Mouse (Mus musculus): ENCODE results near the gene Jpt2. TPM values are rescaled to one million over a fixed set of nuclear protein-coding genes. Genes with fewer than 3 reads are reported as not detected.

The Jpt2 gene
- polyA plus RNA-seq, 1 experiment from 2014 or later: 201 TPM

DNA sequence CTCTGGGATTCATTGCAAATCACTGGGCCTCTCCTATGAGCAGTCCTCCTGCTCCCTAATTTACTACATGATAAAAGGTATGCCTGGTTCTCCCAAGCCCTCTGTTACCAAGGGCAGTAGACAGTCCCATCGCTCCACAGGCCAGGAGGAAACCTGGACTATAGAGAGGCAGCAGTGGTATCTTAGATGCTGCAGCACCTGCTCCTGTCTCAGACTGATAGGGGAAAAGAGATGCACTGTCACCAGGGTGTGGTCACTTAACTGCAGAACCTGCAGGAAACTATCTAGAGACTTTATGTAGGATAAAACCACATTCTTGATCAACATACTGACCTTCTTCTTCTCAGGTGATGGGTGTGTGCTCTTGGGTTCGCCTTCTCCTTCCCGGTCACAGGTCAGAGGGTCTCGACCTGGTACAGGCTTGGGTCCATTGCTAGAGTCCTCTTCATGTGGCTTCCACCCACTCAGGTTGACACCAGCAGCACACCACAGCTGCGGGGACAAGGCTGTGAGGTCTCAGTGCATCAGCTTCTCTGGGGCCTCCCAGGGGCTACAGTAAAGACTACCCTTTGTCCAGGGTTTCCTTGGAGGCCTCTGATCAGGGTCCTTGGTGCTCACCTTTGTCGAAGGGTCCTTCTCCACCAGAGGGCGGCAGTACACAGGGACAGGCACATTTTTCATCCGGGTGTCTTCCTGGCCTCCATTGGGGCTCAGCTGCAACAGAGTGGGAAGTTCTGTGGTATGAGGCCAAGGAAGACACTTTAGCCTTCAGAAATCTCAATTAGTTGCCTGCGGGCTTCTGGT is 57.6 kb downstream of the Jpt2 start:
- Histone ChIP-seq H3K9ac (ENCODE audit: low read length) (no peak overlapping the region), H3K4me1 (ENCODE audit: control insufficient read depth, insufficient read depth, low read length) (no peaks in the 10 kb centered on the region; the same call in 1 of the 2 replicates), H3K4me3 (ENCODE audit: low read depth, low read length) (no peak overlapping the region), H3K27ac (replicated peaks; ENCODE audit: low read depth, low read length) (no peak overlapping the region), H3K9me3 (ENCODE audit: control insufficient read depth, low read length) (no peaks in the 10 kb centered on the region), H3K4me2 (ENCODE audit: low read depth, severe bottlenecking) (no peak overlapping the region), H3K36me3 (ENCODE audit: control insufficient read depth, insufficient read depth, low read length) (peaks cover 47% of the 10 kb centered on the region), H3K27me3 (ENCODE audit: control insufficient read depth, insufficient read depth, low read length) (no peaks in the 10 kb centered on the region)
- ATAC-seq (ENCODE audit: insufficient number of reproducible peaks, low FRiP score, low TSS enrichment, low read depth) (no peak), DNase-seq (ENCODE audit: low spot score) (no peak)
- WGBS: 68% methylated on average over 9 of the region's 9 CpGs

GRCm38 (mm10) chr17:24902124-24902523 is 58.4 kb downstream of the Jpt2 start:
- no peak overlapping the region for H3K4me3 ChIP-seq (ENCODE audit: low read depth, low read length)

DNA sequence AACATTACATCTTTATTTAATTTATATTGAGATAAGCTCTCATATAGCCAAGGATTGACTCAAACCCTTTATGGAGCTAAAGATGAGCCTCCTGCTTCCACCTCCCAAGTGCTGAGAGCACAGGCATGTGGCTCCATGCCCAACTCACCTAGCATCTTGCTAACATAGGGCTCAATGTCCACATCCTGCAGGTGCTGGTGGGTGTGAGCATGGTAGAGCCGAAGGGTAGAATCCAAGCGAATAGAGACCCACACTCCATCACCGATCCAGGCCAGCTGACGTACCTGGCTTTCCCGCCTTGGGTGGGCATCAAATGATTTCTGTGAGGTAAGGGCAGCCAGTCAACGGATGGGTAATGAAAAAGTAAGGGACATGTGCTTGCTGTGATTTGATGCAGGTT is 60.5 kb downstream of the Jpt2 start:
- Histone ChIP-seq H3K4me3 (ENCODE audit: low read depth, low read length) (no peak overlapping the region), H3K27ac (replicated peaks; ENCODE audit: low read depth, low read length) (no peak overlapping the region), H3K4me2 (ENCODE audit: low read depth, severe bottlenecking) (no peak overlapping the region), H3K9me3 (ENCODE audit: control insufficient read depth, low read length) (no peaks in the 10 kb centered on the region), H3K4me1 (ENCODE audit: control insufficient read depth, insufficient read depth, low read length) (peaks cover 17% of the 10 kb centered on the region), H3K27me3 (ENCODE audit: control insufficient read depth, insufficient read depth, low read length) (no peaks in the 10 kb centered on the region), H3K36me3 (ENCODE audit: control insufficient read depth, insufficient read depth, low read length) (peaks cover 48% of the 10 kb centered on the region), H3K9ac (ENCODE audit: low read length) (no peak overlapping the region)
- 94% methylated on average over 6 of the region's 6 CpGs for WGBS
- no peak for ATAC-seq (ENCODE audit: insufficient number of reproducible peaks, low FRiP score, low TSS enrichment, low read depth)
- DNase-seq (ENCODE audit: low spot score): no peak

More at GRCm38 (mm10) chr17:24902124-24902523, 58.4 kb downstream of the Jpt2 start:
- H3K27me3 ChIP-seq (ENCODE audit: control insufficient read depth, insufficient read depth, low read length): no peaks in the 10 kb centered on the region
- H3K9me3 ChIP-seq (ENCODE audit: control insufficient read depth, low read length): no peaks in the 10 kb centered on the region
- no peak for ATAC-seq (ENCODE audit: insufficient number of reproducible peaks, low FRiP score, low TSS enrichment, low read depth)
- H3K36me3 ChIP-seq (ENCODE audit: control insufficient read depth, insufficient read depth, low read length): peaks cover 51% of the 10 kb centered on the region
- WGBS: 86% methylated on average over 5 of the region's 5 CpGs
- no peak for DNase-seq (ENCODE audit: low spot score)
- H3K4me2 ChIP-seq (ENCODE audit: low read depth, severe bottlenecking): no peak overlapping the region
- no peak overlapping the region for H3K9ac ChIP-seq (ENCODE audit: low read length)
- no peak overlapping the region for H3K27ac ChIP-seq (replicated peaks; ENCODE audit: low read depth, low read length)
- peaks cover 3% of the 10 kb centered on the region; the same call in 1 of the 2 replicates for H3K4me1 ChIP-seq (ENCODE audit: control insufficient read depth, insufficient read depth, low read length)

DNA sequence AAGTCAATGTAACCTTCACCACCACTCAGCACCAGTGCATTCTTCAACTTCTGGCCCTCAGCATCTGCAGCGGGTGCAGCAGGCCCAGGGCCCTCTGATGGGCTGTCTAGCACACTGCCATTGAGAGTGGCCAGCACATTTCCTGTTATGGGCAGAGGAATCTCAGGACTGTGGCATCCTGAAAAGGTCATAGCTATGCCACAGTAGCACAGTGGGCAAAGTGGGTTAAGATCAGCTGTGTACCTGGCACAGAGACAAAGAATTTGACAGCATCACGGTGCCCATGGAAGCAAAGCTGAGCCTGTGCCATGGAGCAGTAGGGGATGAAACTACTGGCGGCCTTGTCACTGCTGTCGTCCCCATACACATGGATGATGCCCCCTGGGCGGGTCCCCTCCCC is 61.3 kb downstream of the Jpt2 start:
- no peaks in the 10 kb centered on the region for H3K27me3 ChIP-seq (ENCODE audit: control insufficient read depth, insufficient read depth, low read length)
- peaks cover 42% of the 10 kb centered on the region for H3K36me3 ChIP-seq (ENCODE audit: control insufficient read depth, insufficient read depth, low read length)
- no peak for DNase-seq (ENCODE audit: low spot score)
- H3K9me3 ChIP-seq (ENCODE audit: control insufficient read depth, low read length): no peaks in the 10 kb centered on the region
- no peak overlapping the region for H3K4me2 ChIP-seq (ENCODE audit: low read depth, severe bottlenecking)
- WGBS: 89% methylated on average over 5 of the region's 5 CpGs
- H3K9ac ChIP-seq (ENCODE audit: low read length): no peak overlapping the region
- H3K4me1 ChIP-seq (ENCODE audit: control insufficient read depth, insufficient read depth, low read length): peaks cover 20% of the 10 kb centered on the region
- H3K4me3 ChIP-seq (ENCODE audit: low read depth, low read length): no peak overlapping the region
- ATAC-seq (ENCODE audit: insufficient number of reproducible peaks, low FRiP score, low TSS enrichment, low read depth): no peak
- no peak overlapping the region for H3K27ac ChIP-seq (replicated peaks; ENCODE audit: low read depth, low read length)

DNA sequence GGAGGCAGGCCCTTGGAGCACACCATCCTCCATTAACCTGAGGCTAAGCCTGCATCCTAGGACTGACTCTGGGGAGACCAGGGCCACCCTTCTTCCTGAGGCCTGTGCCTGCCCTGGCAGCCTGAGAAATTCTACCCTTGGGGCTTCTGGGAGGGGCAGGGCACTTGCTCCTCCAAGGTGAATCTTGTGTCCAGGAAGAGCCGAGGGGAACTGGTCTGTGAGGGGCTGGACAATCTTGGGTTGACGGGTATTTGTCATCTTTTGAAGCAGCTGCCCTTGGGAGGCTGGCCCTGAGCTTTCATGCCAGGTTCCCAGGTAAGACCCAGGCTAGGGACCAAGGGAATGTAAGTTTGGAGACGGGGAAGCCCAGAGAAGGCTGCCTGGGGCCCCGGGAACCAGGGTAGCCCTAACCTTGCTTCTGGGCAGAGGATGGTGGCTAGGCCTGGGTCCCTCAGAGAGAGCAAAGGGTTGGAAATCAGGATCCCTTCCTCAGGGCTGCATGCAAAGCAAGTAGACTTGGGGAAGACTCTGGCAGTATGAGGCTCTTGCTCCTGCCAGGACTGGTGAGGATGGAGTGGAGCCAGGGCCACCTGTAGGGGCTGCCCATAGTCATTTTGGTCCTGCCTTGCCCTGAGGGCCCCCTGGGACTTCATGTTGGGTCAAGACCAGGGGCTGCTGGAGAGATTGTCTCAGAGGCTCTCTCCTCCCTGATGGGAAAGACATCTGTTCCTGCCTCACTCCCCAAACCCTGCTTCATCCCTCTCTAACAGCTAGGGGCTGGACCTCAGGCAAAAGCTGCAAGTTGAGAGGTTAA is 62.2 kb downstream of the Jpt2 start:
- ATAC-seq (ENCODE audit: insufficient number of reproducible peaks, low FRiP score, low TSS enrichment, low read depth) (no peak), DNase-seq (ENCODE audit: low spot score) (no peak)
- no peak overlapping the region for H3K4me2 ChIP-seq (ENCODE audit: low read depth, severe bottlenecking)
- no peak overlapping the region for H3K4me3 ChIP-seq (ENCODE audit: low read depth, low read length)
- H3K9me3 ChIP-seq (ENCODE audit: control insufficient read depth, low read length): no peaks in the 10 kb centered on the region
- no peaks in the 10 kb centered on the region for H3K27me3 ChIP-seq (ENCODE audit: control insufficient read depth, insufficient read depth, low read length)
- no peak overlapping the region for H3K27ac ChIP-seq (replicated peaks; ENCODE audit: low read depth, low read length)
- H3K9ac ChIP-seq (ENCODE audit: low read length): no peak overlapping the region; the same call in 1 of the 2 replicates
- H3K36me3 ChIP-seq (ENCODE audit: control insufficient read depth, insufficient read depth, low read length): peaks cover 38% of the 10 kb centered on the region
- WGBS: 84% methylated on average over 4 of the region's 4 CpGs
- H3K4me1 ChIP-seq (ENCODE audit: control insufficient read depth, insufficient read depth, low read length): peaks cover 25% of the 10 kb centered on the region

- ATAC-seq (ENCODE audit: insufficient number of reproducible peaks, low FRiP score, low TSS enrichment, low read depth): no peak
- H3K4me2 ChIP-seq (ENCODE audit: low read depth, severe bottlenecking): no peak overlapping the region
- peaks cover 25% of the 10 kb centered on the region for H3K4me1 ChIP-seq (ENCODE audit: control insufficient read depth, insufficient read depth, low read length)
- peaks cover 39% of the 10 kb centered on the region for H3K36me3 ChIP-seq (ENCODE audit: control insufficient read depth, insufficient read depth, low read length)
- H3K4me3 ChIP-seq (ENCODE audit: low read depth, low read length): peak overlapping the region; percentile 81; the same call in 1 of the 2 replicates
- no peaks in the 10 kb centered on the region for H3K9me3 ChIP-seq (ENCODE audit: control insufficient read depth, low read length)
- 84% methylated on average over 4 of the region's 4 CpGs for WGBS
- H3K9ac ChIP-seq (ENCODE audit: low read length): no peak overlapping the region
- H3K27me3 ChIP-seq (ENCODE audit: control insufficient read depth, insufficient read depth, low read length): no peaks in the 10 kb centered on the region
- H3K27ac ChIP-seq (replicated peaks; ENCODE audit: low read depth, low read length): no peak overlapping the region
- no peak for DNase-seq (ENCODE audit: low spot score)
These were observed 62.9 kb downstream of the Jpt2 start for GRCm38 (mm10) chr17:24897600-24897999.

DNA sequence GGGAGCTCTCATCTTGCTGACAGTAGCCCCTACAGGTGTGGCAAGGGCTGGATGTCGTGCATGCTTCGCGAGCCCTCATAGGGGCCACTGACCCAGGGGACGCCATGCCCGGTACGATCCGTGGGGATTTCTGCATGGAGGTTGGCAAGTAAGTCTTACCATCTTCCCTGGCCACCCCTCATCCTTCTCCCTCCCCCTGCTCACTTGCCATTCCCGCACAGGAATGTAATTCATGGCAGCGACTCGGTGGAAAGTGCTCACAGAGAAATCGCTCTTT is 63.6 kb downstream of the Jpt2 start:
- peaks cover 40% of the 10 kb centered on the region for H3K36me3 ChIP-seq (ENCODE audit: control insufficient read depth, insufficient read depth, low read length)
- 44% methylated on average over 11 of the region's 11 CpGs for WGBS
- H3K9me3 ChIP-seq (ENCODE audit: control insufficient read depth, low read length): no peaks in the 10 kb centered on the region
- H3K4me2 ChIP-seq (ENCODE audit: low read depth, severe bottlenecking): peak overlapping the region; percentile 59
- no peaks in the 10 kb centered on the region for H3K27me3 ChIP-seq (ENCODE audit: control insufficient read depth, insufficient read depth, low read length)
- no peak overlapping the region for H3K27ac ChIP-seq (replicated peaks; ENCODE audit: low read depth, low read length)
- peak overlapping the region; percentile 81 for H3K4me3 ChIP-seq (ENCODE audit: low read depth, low read length)
- DNase-seq (ENCODE audit: low spot score): no peak
- H3K4me1 ChIP-seq (ENCODE audit: control insufficient read depth, insufficient read depth, low read length): peaks cover 25% of the 10 kb centered on the region
- peak overlapping the region; percentile 66 for H3K9ac ChIP-seq (ENCODE audit: low read length)
- ATAC-seq (ENCODE audit: insufficient number of reproducible peaks, low FRiP score, low TSS enrichment, low read depth): no peak

DNA sequence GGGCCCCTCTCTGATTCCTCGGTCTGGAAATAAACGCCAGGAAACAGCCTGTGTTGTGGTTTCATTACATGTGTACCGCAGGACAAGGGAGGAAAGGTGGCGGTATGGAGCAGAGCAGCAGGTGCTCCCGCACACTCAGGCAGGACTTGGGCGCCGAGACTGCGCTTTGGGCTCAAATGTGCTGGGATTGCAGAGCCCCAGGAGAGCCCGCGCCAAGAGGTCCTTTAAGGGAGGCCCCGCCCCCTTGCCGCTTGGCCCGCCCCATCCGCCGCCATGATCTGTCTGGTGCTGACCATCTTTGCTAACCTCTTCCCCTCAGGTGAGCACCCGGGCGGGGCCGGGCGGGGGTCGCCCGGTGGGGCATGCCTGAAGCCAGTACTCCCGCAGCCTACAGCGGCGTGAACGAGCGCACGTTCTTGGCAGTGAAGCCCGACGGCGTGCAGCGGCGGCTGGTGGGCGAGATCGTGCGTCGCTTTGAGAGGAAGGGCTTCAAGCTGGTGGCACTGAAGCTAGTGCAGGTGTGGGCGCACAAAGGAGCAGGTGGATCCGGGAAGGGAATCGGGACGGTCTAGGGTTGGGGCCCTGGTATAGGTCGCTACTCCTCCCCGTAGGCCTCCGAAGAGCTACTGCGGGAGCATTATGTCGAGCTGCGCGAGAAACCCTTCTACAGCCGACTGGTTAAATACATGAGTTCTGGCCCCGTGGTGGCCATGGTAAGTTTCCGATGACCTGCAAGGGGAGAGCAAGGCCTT is 64.1 kb downstream of the Jpt2 start, which contains the start of gene Nme3:
Gene Nme3, plus strand, starts transcription at position 260 of the 752 bp plus-strand sequence.
- H3K4me2 ChIP-seq (ENCODE audit: low read depth, severe bottlenecking): peak within 1 kb of the TSS; percentile 59
- H3K4me1 ChIP-seq (ENCODE audit: control insufficient read depth, insufficient read depth, low read length): peaks cover 25% of the 10 kb centered on the region
- ATAC-seq (ENCODE audit: insufficient number of reproducible peaks, low FRiP score, low TSS enrichment, low read depth) (peak; percentile 64; the same call in 1 of the 2 replicates), DNase-seq (ENCODE audit: low spot score) (peak; percentile 81)
- H3K27me3 ChIP-seq (ENCODE audit: control insufficient read depth, insufficient read depth, low read length): no peaks in the 10 kb centered on the region
- H3K36me3 ChIP-seq (ENCODE audit: control insufficient read depth, insufficient read depth, low read length): peaks cover 37% of the 10 kb centered on the region
- H3K9me3 ChIP-seq (ENCODE audit: control insufficient read depth, low read length): no peaks in the 10 kb centered on the region
- peak within 1 kb of the TSS; percentile 70 for H3K9ac ChIP-seq (ENCODE audit: low read length)
- H3K4me3 ChIP-seq (ENCODE audit: low read depth, low read length): peak within 1 kb of the TSS; percentile 81
- H3K27ac ChIP-seq (replicated peaks; ENCODE audit: low read depth, low read length): peak within 1 kb of the TSS; percentile 1; the same call in 1 of the 2 replicates
- WGBS: 1% methylated on average over 50 of the region's 50 CpGs

Measured in limb, embryonic 11.5 days (tissue).